Mouse (Mus musculus) gastrocnemius, postnatal 25 days (tissue): ENCODE measurements around the gene Carmil1. TPM values are rescaled to one million over a fixed set of nuclear protein-coding genes. Genes with fewer than 3 reads are reported as not detected.

Experiments
- DNase-seq: peaks from one replicate; pipeline ENCODE4 v3.0.0; 2022
- total RNA-seq, 2 experiments: library from RNA; stranded (reverse); gene quantifications; 1 replicate in 1 of 2; 2 replicates in 1 of 2; pipeline ENCODE4 v1.2.3; 2021

Carmil1 gene
- total RNA-seq, 2 experiments from 2014 or later = 1.9 to 3.0 TPM

GRCm38 (mm10) chr13:24211229-24211628 lies 69.4 kb downstream of the Carmil1 start:
- DNase-seq = no peak

- no peak for DNase-seq
Measured at GRCm38 (mm10) chr13:24206097-24206496, 74.5 kb downstream of the Carmil1 start.

- no peak for DNase-seq
Measured at GRCm38 (mm10) chr13:24202314-24202713, 78.3 kb downstream of the Carmil1 start.

GRCm38 (mm10) chr13:24199861-24200543 lies 80.6 kb downstream of the Carmil1 start:
- no peak for DNase-seq

GRCm38 (mm10) chr13:24198396-24198924 lies 82.1 kb downstream of the Carmil1 start:
- DNase-seq = no peak

- no peak for DNase-seq
Measured at GRCm38 (mm10) chr13:24195371-24195770, 85.2 kb downstream of the Carmil1 start.

- DNase-seq = no peak
Measured at GRCm38 (mm10) chr13:24194018-24194417, 86.6 kb downstream of the Carmil1 start.

GRCm38 (mm10) chr13:24190875-24191663 lies 89.5 kb downstream of the Carmil1 start:
- DNase-seq = no peak

- no peak for DNase-seq
Measured at GRCm38 (mm10) chr13:24187026-24187425, 93.6 kb downstream of the Carmil1 start.

- DNase-seq = no peak
Measured at GRCm38 (mm10) chr13:24185641-24186040, 95.0 kb downstream of the Carmil1 start.

GRCm38 (mm10) chr13:24182878-24183277 lies 97.7 kb downstream of the Carmil1 start:
- DNase-seq = no peak

- no peak for DNase-seq
Measured at GRCm38 (mm10) chr13:24179538-24179937, 101.1 kb downstream of the Carmil1 start.

GRCm38 (mm10) chr13:24177600-24177999 lies 103.0 kb downstream of the Carmil1 start:
- DNase-seq = no peak

GRCm38 (mm10) chr13:24176835-24177234 lies 103.8 kb downstream of the Carmil1 start:
- DNase-seq = no peak

GRCm38 (mm10) chr13:24169658-24170057 lies 110.9 kb downstream of the Carmil1 start:
- DNase-seq = no peak

GRCm38 (mm10) chr13:24163368-24163767 lies 117.2 kb downstream of the Carmil1 start:
- no peak for DNase-seq

GRCm38 (mm10) chr13:24161105-24161504 lies 119.5 kb downstream of the Carmil1 start:
- DNase-seq = no peak

GRCm38 (mm10) chr13:24159972-24160371 lies 120.6 kb downstream of the Carmil1 start:
- no peak for DNase-seq

- no peak for DNase-seq
Measured at GRCm38 (mm10) chr13:24159190-24159965, 121.2 kb downstream of the Carmil1 start.

GRCm38 (mm10) chr13:24157560-24158011 lies 123.0 kb downstream of the Carmil1 start:
- no peak for DNase-seq

GRCm38 (mm10) chr13:24155190-24155589 lies 125.4 kb downstream of the Carmil1 start:
- no peak for DNase-seq

GRCm38 (mm10) chr13:24154281-24155061 lies 126.1 kb downstream of the Carmil1 start:
- DNase-seq = no peak
